Mouse (Mus musculus): ENCODE measurements at regions not wholly inside any gene's neighbourhood (a gene's known extent, or its start where the extent isn't known, plus 50 kb on each side); places are given as distances from the start of the nearest gene placed in this dataset.

DNA sequence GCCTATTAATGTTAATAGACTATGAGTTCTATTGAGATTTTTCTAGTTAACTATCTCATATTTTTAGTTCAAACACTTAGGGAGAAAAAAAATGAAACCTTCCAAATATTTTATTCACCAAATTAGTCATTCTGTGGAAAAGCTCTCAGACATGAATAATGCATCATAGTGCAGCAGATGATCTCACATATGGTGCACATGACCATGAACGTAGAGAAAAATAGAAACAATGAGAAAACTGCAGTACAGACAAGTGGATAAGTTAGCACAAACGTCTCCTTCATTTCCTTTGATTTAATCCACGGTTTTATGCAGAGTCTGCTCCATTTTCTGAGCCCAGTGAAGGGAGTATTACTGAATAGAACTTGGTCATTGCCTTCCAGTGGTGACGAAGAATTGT, 260.5 kb upstream of the Kcnj16 start:
- no peak for ATAC-seq (replicated peaks; ENCODE audit: low FRiP score, low TSS enrichment, poor library complexity, severe bottlenecking)

DNA sequence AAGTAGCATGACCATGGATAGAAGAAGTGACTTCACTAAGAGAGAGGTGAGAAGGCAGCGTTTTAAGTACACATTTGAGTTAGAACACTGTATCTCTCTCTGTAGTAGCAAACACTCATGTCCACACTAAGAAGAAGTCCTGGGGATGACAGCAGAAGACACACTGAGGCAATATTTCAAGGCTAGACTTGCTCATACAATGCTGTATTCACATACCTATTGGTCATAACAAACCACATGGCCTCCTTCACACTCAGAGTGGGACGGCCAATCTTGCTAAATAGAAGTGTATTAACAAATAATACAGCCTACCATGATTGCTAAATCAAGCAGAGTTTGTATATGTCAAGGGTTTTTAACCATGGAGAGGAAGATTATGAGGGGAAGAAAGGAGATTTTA, 252.5 kb upstream of the Kcnj16 start:
- ATAC-seq (replicated peaks; ENCODE audit: low FRiP score, low TSS enrichment, poor library complexity, severe bottlenecking) = no peak

DNA sequence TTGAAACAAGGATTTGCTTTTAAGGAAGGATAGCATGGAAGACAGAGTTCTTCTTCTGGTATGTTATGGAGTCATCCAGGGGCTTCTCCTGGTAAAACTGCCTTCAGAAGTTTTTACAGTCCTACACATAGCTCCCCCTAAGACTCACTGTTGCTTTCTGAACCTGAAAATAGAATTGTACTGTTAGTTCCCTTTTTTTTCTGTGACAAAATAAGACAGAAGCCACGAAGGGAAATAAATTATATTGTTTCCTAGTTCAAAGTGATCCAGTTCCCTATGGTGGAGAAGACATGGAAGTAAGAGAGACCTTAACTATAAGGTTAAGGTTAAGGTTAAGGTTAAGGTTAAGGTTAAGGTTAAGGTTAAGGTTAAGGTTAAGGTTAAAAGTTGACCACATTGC, 251.5 kb upstream of the Kcnj16 start:
- no peak for ATAC-seq (replicated peaks; ENCODE audit: low FRiP score, low TSS enrichment, poor library complexity, severe bottlenecking)

DNA sequence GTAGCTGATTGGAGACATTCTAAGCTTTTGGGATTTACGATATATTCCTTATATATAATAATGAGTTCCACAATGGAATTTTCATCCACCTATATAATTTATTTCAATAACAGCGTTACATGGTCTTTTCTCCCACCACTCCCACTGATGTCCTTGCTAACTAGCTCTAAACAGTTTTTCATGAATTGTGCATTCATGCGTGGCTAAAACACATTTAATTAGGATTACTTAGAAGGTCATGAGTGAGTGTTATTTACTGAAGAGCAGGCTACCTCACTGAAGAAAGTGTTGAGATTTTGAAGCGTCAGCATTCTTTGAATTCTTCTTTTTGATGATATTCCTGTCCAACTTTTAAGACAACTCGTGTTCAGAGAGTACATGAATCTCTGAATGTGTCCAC, 245.1 kb upstream of the Kcnj16 start:
- no peak for ATAC-seq (replicated peaks; ENCODE audit: low FRiP score, low TSS enrichment, poor library complexity, severe bottlenecking)

GRCm38 (mm10) chr11:110723971-110724370, 243.9 kb upstream of the Kcnj16 start:
- no peak for ATAC-seq (replicated peaks; ENCODE audit: low FRiP score, low TSS enrichment, poor library complexity, severe bottlenecking)

- peak; percentile 26; the same call in 1 of the 2 replicates for ATAC-seq (replicated peaks; ENCODE audit: low FRiP score, low TSS enrichment, poor library complexity, severe bottlenecking)
Observed at GRCm38 (mm10) chr11:110727357-110727961, 240.4 kb upstream of the Kcnj16 start.

GRCm38 (mm10) chr11:110731510-110731909, 236.3 kb upstream of the Kcnj16 start:
- no peak for ATAC-seq (replicated peaks; ENCODE audit: low FRiP score, low TSS enrichment, poor library complexity, severe bottlenecking)

DNA sequence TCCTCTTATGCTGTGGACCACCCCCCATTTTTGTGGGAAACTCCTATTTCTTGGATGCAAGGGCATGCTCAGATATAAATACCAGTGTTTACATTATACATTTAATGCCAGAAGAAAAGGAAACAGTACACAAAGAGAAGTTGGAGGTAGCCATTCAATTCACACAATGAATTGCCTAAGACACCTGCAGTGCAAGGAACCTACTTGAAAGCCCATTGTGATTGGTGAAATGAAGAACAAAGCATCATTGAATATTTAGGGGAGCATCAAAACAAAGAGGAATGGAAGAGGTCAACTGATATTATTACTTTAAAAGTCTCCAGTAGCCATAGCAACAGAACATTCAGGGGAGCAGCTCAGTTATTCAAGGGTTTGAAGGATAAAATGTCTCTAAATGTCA, 193.7 kb upstream of the Kcnj16 start:
- ATAC-seq (replicated peaks; ENCODE audit: low FRiP score, low TSS enrichment, poor library complexity, severe bottlenecking) = no peak

GRCm38 (mm10) chr11:110781492-110782276, 186.1 kb upstream of the Kcnj16 start:
- ATAC-seq (replicated peaks; ENCODE audit: low FRiP score, low TSS enrichment, poor library complexity, severe bottlenecking) = no peak

DNA sequence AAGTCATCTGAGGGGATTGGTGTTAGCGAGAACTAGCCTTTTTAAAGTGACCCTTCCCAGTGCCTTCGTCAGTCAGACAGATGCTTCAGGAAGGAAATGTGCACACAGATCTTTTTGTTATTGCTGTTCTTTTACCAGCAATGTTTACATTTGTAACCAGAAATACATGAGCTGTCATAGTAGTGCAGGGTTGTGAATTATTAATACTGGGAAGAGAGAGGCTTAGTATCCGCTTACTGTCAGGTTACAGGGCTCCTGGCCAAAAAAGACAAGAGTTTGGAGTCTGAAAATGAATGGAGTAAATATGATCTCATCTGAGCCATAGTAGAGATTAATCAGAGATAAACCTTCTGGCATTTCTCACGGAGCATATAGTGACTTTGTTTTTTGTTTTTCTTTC, 178.3 kb upstream of the Kcnj16 start:
- no peak for ATAC-seq (replicated peaks; ENCODE audit: low FRiP score, low TSS enrichment, poor library complexity, severe bottlenecking)

DNA sequence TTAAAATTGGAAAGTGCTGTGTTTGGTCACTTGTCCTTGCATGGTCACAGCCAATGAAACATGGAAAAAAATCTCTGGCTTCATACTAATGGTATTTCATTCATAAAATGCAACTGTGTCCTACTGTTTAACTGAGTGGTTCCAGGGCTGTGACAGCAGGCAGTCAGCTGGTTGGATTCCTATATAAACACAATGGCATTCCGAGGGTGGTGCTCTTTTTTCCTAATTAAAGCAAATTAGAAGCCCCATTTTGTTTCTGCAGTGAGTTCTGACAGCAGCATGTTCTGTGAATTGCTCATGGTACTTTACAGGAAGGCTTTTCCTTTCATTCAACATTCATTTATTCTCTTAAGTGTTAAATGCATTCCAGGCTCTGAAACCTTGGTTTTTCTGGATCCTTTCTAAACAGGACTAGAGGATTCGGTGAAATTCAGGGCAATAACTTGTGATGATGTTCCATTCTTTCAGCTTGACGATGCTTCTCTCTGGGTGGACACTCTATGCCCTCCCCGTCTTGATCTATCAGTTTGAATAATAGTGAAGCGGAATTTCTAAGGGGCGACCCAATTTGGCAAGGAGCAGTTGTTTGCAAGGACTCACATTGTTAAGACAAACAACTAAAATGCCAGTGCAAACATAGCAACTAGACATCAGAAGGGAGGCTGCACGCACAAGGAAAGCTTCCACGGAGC, 167.8 kb upstream of the Kcnj16 start:
- no peak for ATAC-seq (replicated peaks; ENCODE audit: low FRiP score, low TSS enrichment, poor library complexity, severe bottlenecking)

DNA sequence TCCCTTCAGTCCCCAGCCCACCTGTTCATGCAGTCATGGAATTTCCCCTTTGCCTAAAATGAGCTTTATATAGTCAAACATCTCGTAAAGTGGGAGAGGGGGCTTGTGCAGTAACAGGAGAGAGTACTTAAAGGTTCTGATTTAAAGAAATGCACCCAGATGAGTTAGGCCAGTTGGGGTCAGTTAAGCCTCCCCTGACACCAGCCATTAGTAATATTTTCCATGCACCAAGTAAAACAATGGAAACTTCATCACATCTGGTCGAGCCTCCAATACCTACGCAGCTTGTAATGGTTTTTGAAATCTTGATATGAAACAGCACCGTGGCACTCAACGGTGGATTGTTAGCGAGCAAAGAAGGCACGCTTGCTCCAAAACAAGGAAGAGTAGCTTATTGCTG, 165.8 kb upstream of the Kcnj16 start:
- no peak for ATAC-seq (replicated peaks; ENCODE audit: low FRiP score, low TSS enrichment, poor library complexity, severe bottlenecking)

- no peak for ATAC-seq (replicated peaks; ENCODE audit: low FRiP score, low TSS enrichment, poor library complexity, severe bottlenecking)
Observed at GRCm38 (mm10) chr11:110804079-110804478, 163.8 kb upstream of the Kcnj16 start.

DNA sequence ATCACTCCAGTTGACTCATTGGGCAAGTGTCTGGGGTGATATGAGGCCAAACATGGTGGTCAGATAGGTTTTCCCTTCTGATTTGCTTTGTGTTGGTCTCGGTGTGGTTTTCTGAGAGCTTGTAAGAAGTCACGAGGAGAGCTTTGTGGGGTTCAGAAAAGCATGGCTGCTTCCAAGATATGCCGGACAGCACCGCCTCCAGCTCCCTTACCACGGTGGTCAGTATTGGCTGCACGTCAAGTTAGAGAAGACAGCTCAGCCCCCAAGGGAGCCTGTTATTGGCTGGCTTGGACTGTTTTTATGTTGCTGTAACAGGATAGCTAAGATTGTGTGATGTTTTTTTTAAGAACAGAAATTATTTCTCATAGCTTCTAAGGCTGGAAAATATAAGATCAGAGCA, 154.7 kb upstream of the Kcnj16 start:
- ATAC-seq (replicated peaks; ENCODE audit: low FRiP score, low TSS enrichment, poor library complexity, severe bottlenecking) = no peak

GRCm38 (mm10) chr11:110814732-110815131, 153.1 kb upstream of the Kcnj16 start:
- ATAC-seq (replicated peaks; ENCODE audit: low FRiP score, low TSS enrichment, poor library complexity, severe bottlenecking) = no peak

- ATAC-seq (replicated peaks; ENCODE audit: low FRiP score, low TSS enrichment, poor library complexity, severe bottlenecking) = no peak
Observed at GRCm38 (mm10) chr11:110815206-110815605, 152.6 kb upstream of the Kcnj16 start.

DNA sequence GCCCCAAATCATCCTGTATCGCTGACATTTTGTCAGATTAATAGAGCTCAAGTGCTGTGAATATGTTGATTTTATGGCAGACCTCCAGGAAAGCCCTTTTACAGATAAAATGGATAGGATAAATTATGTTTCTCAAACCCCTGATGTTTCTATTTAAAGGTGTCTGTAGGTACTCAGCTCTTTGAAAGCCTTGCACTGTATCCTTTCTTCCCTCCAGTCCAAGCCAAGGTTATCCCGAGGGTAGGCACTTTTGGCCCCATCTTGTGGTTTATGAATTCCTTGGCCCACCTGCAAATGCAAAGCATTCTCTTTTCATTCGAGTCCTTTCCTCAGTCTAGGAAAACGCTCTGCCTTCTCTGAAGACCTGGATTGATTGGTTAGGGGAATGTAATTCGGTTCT, 139.2 kb upstream of the Kcnj16 start:
- ATAC-seq (replicated peaks; ENCODE audit: low FRiP score, low TSS enrichment, poor library complexity, severe bottlenecking) = no peak

GRCm38 (mm10) chr11:110836688-110837087, 131.1 kb upstream of the Kcnj16 start:
- 0 out of 2 replicates have a peak, but pooled peaks have one; percentile 61 for ATAC-seq (replicated peaks; ENCODE audit: low FRiP score, low TSS enrichment, poor library complexity, severe bottlenecking)

DNA sequence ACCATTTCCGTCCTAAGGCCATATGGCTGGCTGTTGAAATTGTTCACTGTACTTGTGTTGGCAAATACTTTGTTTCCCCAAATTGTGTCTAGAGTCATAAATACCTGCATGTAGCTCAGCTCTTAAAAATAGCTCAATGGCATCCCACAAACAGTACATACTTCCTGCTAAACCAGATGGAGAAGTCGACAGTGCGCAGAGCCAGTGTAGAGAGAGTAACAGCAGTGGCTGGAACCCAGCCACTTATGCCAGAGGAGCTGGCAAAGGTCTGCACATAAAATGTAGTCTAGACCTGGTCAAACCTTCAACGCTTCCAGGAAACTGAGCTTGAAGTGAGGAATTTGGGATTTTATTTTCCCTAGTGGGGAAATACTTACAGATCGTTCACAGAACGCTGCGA, 128.5 kb upstream of the Kcnj16 start:
- ATAC-seq (replicated peaks; ENCODE audit: low FRiP score, low TSS enrichment, poor library complexity, severe bottlenecking) = no peak

- no peak for ATAC-seq (replicated peaks; ENCODE audit: low FRiP score, low TSS enrichment, poor library complexity, severe bottlenecking)
Observed at GRCm38 (mm10) chr11:110868319-110868718, 99.5 kb upstream of the Kcnj16 start.

DNA sequence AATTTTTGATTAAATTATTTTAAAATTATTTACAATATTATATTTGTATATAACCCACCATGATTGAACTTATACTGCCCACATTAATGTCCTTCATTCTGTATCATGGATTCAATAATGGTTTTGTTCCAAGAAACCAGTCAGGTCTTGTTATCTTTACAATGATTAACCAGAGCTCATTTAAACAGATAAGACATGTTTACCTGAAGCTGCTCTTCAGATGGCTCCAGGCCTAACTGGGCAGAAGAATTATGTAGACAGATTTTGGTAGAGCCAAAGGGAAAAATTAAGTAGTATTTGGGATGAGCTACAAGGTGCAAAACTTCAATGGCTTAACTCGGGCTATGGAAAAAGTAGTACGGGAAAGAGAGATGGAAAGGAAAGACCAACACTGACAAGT, 97.7 kb upstream of the Kcnj16 start:
- ATAC-seq (replicated peaks; ENCODE audit: low FRiP score, low TSS enrichment, poor library complexity, severe bottlenecking) = no peak
